Mouse (Mus musculus) embryonic fibroblast, embryonic 13.5 days (primary cell): ENCODE measurements around the gene Sde2. TPM values are rescaled to one million over a fixed set of nuclear protein-coding genes. Genes with fewer than 3 reads are reported as not detected.
"Not testable (repeated sequence)": the region's sequence is repeated elsewhere in the genome, so short reads cannot be mapped to it uniquely, and the experiment has no call there.

Experiments
- H3K27ac ChIP-seq: 2 replicates; pipeline ENCODE4 v1.5.1; 2012; ENCODE audit warnings: low read length, control low read depth, inconsistent platforms; ENCODE audit not compliant: insufficient read depth
- H3K4me1 ChIP-seq: 2 replicates; pipeline ENCODE4 v1.6.1; 2011; ENCODE audit warnings: low read length; ENCODE audit not compliant: control insufficient read depth, insufficient read depth
- H3K4me3 ChIP-seq: 2 replicates; pipeline ENCODE4 v1.5.1; 2011; ENCODE audit warnings: mild to moderate bottlenecking, control low read depth, low read length; ENCODE audit not compliant: insufficient read depth
- CTCF ChIP-seq: IDR thresholded peaks from 2 replicates; pipeline ENCODE4 v1.5.1; 2011; ENCODE audit warnings: mild to moderate bottlenecking, control low read depth, low read length, moderate library complexity, borderline replicate concordance; ENCODE audit not compliant: insufficient read depth
- POLR2A ChIP-seq: IDR thresholded peaks from 2 replicates; pipeline ENCODE4 v1.6.1; 2011; ENCODE audit warnings: low read depth, mild to moderate bottlenecking, control low read depth, low read length, moderate library complexity
- polyA plus RNA-seq: library from polyadenylated mRNA; stranded (reverse); fragments of >200 nt; gene quantifications from 2 replicates; pipeline ENCODE4 v1.2.4, GENCODE M21; 2011; ENCODE audit warnings: low read depth; ENCODE audit not compliant: missing spikeins, insufficient read length

The Sde2 gene
- polyA plus RNA-seq, 1 experiment: 28.0 TPM

GRCm38 (mm10) chr1:180877466-180877865 is 26.5 kb downstream of the Sde2 start:
- TF ChIP-seq POLR2A: no peak
- no peak for TF ChIP-seq CTCF
- no peaks in the 10 kb centered on the region for H3K4me1 ChIP-seq
- no peak overlapping the region for H3K4me3 ChIP-seq
- H3K27ac ChIP-seq: no peak overlapping the region

GRCm38 (mm10) chr1:180881768-180882167 is 30.8 kb downstream of the Sde2 start:
- TF ChIP-seq CTCF (no peak), POLR2A (no peak)
- no peak overlapping the region for H3K27ac ChIP-seq
- no peak overlapping the region for H3K4me3 ChIP-seq
- no peaks in the 10 kb centered on the region for H3K4me1 ChIP-seq

- peaks cover 5% of the 10 kb centered on the region; the same call in 1 of the 2 replicates for H3K4me1 ChIP-seq
- H3K4me3 ChIP-seq: no peak overlapping the region
- no peak overlapping the region for H3K27ac ChIP-seq
- no peak for TF ChIP-seq CTCF
- TF ChIP-seq POLR2A: no peak
Observed at GRCm38 (mm10) chr1:180883731-180884130, 32.8 kb downstream of the Sde2 start.

DNA sequence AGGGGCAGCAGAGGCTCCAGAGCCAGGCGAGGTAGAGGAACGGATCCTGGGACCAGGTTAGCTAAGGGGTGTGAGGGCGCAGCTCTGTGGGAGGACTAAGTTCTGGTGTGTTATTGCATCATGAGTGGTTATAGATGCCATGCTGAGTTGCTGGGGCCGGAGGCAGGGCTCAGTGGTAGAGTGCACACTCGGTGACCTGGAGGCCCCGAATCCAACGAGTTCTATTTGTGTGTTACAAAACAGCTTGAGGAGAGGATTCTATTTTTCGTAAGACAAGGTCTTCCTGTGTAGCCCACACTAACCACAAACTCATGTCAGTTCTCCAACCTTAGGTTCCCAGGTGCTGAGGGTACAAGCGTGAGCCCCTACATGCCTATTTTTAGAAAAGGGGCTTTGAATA is 33.6 kb downstream of the Sde2 start:
- no peak for TF ChIP-seq POLR2A
- no peak for TF ChIP-seq CTCF
- no peak overlapping the region for H3K27ac ChIP-seq
- H3K4me1 ChIP-seq: peaks cover 7% of the 10 kb centered on the region; the same call in 1 of the 2 replicates
- H3K4me3 ChIP-seq: no peak overlapping the region

DNA sequence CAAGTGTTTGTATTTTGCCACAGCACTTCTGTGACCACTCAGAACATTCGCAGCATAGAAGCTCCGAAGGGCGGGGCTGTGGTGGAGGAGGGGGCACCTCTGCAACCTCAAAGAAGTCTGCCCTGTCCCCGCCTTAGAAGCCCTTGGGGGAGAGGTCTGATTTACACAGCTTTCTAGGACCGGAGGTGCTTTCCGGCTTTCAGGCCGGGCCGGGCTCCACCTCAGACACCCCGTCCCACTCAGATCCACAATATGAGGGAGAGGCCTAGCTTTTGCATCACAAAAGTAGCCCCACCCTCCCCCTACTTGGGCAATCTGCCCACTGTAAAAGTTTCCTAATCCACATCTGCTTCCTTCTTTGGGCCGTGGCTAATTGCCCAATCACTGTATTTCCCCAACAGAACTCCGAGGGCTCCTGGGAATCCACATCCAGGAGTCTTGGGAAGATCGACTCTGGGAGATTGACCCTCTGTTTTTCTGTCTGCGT is 37.7 kb downstream of the Sde2 start:
- H3K27ac ChIP-seq: no peak overlapping the region
- TF ChIP-seq CTCF (no peak), POLR2A (no peak)
- H3K4me3 ChIP-seq: no peak overlapping the region
- H3K4me1 ChIP-seq: peaks cover 7% of the 10 kb centered on the region; the same call in 1 of the 2 replicates

- H3K4me1 ChIP-seq: peaks cover 7% of the 10 kb centered on the region; the same call in 1 of the 2 replicates
- no peak overlapping the region for H3K27ac ChIP-seq
- no peak for TF ChIP-seq CTCF
- no peak overlapping the region for H3K4me3 ChIP-seq
Observed at GRCm38 (mm10) chr1:180889172-180889571, 38.2 kb downstream of the Sde2 start.

DNA sequence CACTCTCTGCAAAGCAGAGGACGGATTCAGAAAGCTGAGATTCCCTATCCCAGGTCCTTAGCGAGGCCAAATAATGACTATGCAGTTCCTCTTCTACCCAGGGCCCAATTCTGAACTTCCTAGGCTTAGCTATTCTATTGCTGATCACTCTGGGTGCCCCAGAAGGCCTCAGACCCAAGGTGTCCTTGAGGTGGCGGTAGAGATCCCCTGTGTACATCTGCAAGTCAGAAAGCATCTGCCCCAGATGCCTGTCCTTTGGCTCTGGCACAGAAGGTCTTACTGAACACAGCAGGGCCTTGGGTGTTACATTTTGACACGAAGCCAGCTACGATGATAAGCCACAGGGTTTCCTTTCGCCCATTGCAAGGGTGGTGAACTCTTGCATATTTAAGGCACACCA is 38.9 kb downstream of the Sde2 start:
- no peak overlapping the region for H3K27ac ChIP-seq
- TF ChIP-seq CTCF: no peak
- TF ChIP-seq POLR2A: no peak
- peaks cover 7% of the 10 kb centered on the region; the same call in 1 of the 2 replicates for H3K4me1 ChIP-seq
- H3K4me3 ChIP-seq: no peak overlapping the region

GRCm38 (mm10) chr1:180892808-180893207 is 41.9 kb downstream of the Sde2 start, which contains the start of gene Lefty2:
Lefty2 (plus strand) TSS chr1:180893108.
- Histone ChIP-seq H3K4me3 (no peak within 1 kb of the TSS), H3K4me1 (peaks cover 7% of the 10 kb centered on the region; the same call in 1 of the 2 replicates), H3K27ac (no peak within 1 kb of the TSS)
- TF ChIP-seq POLR2A (no peak), CTCF (no peak)

DNA sequence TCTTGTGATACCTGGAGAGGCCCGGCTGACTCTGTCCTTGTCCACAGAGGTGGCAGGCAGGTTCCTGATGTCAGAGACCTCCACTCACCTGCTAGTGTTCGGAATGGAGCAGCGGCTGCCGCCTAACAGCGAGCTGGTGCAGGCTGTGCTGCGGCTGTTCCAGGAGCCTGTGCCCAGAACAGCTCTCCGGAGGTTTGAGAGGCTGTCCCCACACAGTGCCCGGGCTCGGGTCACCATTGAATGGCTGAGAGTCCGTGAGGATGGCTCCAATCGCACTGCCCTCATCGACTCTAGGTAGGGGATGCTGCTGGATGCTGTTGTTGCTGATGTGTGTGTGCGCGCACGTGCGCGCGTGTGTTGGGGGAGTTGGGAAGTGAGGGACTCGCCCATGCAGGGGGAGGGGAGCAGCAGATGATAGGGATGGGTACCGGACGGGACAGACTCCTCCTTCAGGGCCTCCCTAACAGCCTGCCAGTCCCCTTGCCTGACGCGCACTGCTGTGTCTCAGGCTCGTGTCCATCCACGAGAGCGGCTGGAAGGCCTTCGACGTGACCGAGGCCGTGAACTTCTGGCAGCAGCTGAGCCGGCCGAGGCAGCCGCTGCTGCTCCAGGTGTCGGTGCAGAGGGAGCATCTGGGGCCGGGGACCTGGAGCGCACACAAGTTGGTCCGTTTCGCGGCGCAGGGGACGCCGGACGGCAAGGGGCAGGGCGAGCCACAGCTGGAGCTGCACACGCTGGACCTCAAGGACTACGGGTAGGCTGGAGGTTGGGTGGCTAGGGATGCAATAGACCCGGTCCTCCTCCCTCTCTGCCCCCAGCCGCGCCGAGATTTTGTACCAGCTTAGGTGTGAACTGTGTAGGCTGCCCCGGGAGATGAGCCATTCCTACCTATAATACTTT is 43.4 kb downstream of the Sde2 start:
- not testable (repeated sequence) for H3K4me3 ChIP-seq, H3K4me1 ChIP-seq, H3K27ac ChIP-seq

DNA sequence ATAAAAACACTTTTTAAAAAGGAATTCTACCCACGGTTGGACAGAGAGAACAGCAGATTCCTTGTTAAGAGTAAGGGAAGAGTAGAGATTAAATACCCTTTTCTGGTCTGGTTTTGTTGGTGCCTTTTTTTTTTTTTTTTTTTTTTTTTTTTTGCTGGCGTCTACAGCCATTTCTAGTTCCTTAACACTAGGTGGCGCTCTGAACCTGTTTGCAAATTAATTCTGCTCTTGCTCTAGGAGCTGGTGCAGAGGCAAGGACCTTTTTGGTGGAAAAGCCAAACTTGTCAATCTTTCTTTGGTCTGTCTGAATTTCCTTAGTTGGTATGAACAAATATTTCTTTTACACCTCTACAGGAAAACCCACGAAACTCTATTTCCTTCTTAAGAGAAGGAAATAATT is 50.2 kb downstream of the Sde2 start:
- Histone ChIP-seq H3K4me1 (peaks cover 3% of the 10 kb centered on the region; the same call in 1 of the 2 replicates), H3K27ac (no peak overlapping the region), H3K4me3 (no peak overlapping the region)
- TF ChIP-seq CTCF: no peak
- no peak for TF ChIP-seq POLR2A
